Mouse (Mus musculus): ENCODE data around the gene Prkx. TPM values are rescaled to one million over a fixed set of nuclear protein-coding genes. Genes with fewer than 3 reads are reported as not detected.

Gene Prkx
- polyA plus RNA-seq, 1 experiment from 2014 or later: 1.9 TPM

DNA sequence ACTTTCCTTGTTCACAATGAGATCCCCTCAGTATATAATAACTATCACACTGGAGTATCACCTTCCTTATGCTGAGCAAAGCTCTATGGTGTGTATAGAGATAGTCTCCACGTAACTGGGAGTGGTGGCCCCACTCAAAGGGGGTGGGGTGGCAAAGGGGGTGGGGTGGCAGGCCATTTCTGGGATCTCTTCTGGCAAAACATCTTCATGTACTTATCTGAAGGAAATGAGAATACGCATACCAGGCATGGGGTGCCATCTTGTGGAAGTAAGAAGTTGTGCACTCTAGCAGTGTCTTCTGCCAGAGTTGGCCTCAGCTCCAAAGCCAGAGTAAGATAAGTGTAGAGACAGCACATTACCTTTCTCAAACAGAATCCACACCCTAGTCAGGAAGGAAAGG is 75.8 kb downstream of the Prkx start:
- no peaks in the 10 kb centered on the region for H3K27me3 ChIP-seq (ENCODE audit: control insufficient read depth, insufficient read depth, low read depth, low read length)
- no peak for ATAC-seq (ENCODE audit: low read depth)
- no peak overlapping the region for H3K4me3 ChIP-seq (ENCODE audit: low read depth, low read length)
- H3K36me3 ChIP-seq (ENCODE audit: control insufficient read depth, insufficient read depth): no peaks in the 10 kb centered on the region
- H3K27ac ChIP-seq (ENCODE audit: low read length): no peak overlapping the region
- H3K4me1 ChIP-seq (ENCODE audit: control insufficient read depth, low read depth, low read length): no peaks in the 10 kb centered on the region
- H3K9me3 ChIP-seq (replicated peaks; ENCODE audit: control insufficient read depth, low read length): no peaks in the 10 kb centered on the region
- no peak overlapping the region for H3K4me2 ChIP-seq (ENCODE audit: low read depth, low read length)
- no peak overlapping the region for H3K9ac ChIP-seq (ENCODE audit: low read depth, low read length)
- 15% methylated on average over 2 of the region's 2 CpGs for WGBS (ENCODE audit: insufficient replicate concordance)

Other genes with a start within 250 kb of the Prkx start
- not detected in 2 replicates for gene Pbsn, start 57.3 kb upstream of the Prkx start, polyA plus RNA-seq (2015; fragmentation: Nextera tagmentation; extraction: Ambion mirVana)
- gene Gm14744, start 68.5 kb upstream of the Prkx start, polyA plus RNA-seq (2015; fragmentation: Nextera tagmentation; extraction: Ambion mirVana): not detected in 2 replicates
- not detected in 2 replicates for gene 5430402E10Rik, start 128.8 kb upstream of the Prkx start, polyA plus RNA-seq (2015; fragmentation: Nextera tagmentation; extraction: Ambion mirVana)

Measured in liver, embryonic 16.5 days (tissue).